Mouse (Mus musculus) kidney, postnatal 0 days (tissue): ENCODE measurements at regions not wholly inside any gene's neighbourhood (a gene's known extent, or its start where the extent isn't known, plus 50 kb on each side); places are given as distances from the start of the nearest gene placed in this dataset.

Experiments used
- ATAC-seq: fragments of 200-750 bp; cut with Nextera tagmentation; replicated peaks from 2 replicates; pipeline ENCODE4 v1.8.0; 2017; ENCODE audit warnings: low read depth, moderate number of reproducible peaks, moderate TSS enrichment, moderate library complexity; ENCODE audit not compliant: low FRiP score
- DNase-seq: peaks from one replicate; pipeline ENCODE4 v3.0.0-alpha.2; 2016; ENCODE audit warnings: low spot score
- H3K27ac ChIP-seq: fragments of 300-500 bp; sonication (generic); 2 replicates; pipeline ENCODE4 v1.5.1; 2014; ENCODE audit warnings: mild to moderate bottlenecking
- H3K27me3 ChIP-seq: fragments of 300-500 bp; sonication (generic); 2 replicates; pipeline ENCODE4 v1.6.1; 2014; ENCODE audit warnings: low read length, mixed read lengths; ENCODE audit not compliant: insufficient read depth
- H3K36me3 ChIP-seq: fragments of 300-500 bp; sonication (generic); 2 replicates; pipeline ENCODE4 v1.6.1; 2014; ENCODE audit warnings: low read length, mixed read lengths; ENCODE audit not compliant: insufficient read depth
- H3K4me1 ChIP-seq: fragments of 300-500 bp; sonication (generic); replicated peaks from 2 replicates; pipeline ENCODE4 v1.6.1; 2014; ENCODE audit warnings: antibody characterized with exemption, low read length, mixed read lengths; ENCODE audit not compliant: insufficient read depth
- H3K4me2 ChIP-seq: fragments of 300-500 bp; sonication (generic); 2 replicates; pipeline ENCODE4 v1.6.1; 2014; ENCODE audit warnings: mild to moderate bottlenecking, low read length, moderate library complexity, mixed read lengths
- H3K4me3 ChIP-seq: fragments of 300-500 bp; sonication (generic); replicated peaks from 2 replicates; pipeline ENCODE4 v1.5.1; 2014; ENCODE audit warnings: low read depth, low read length
- H3K9ac ChIP-seq: fragments of 300-500 bp; sonication (generic); 2 replicates; pipeline ENCODE4 v1.6.1; 2014; ENCODE audit warnings: low read depth, low read length
- H3K9me3 ChIP-seq: fragments of 300-500 bp; sonication (generic); replicated peaks from 2 replicates; pipeline ENCODE4 v1.6.1; 2016; ENCODE audit warnings: low read length, inconsistent platforms, mixed read lengths
- CTCF ChIP-seq: IDR thresholded peaks from 2 replicates; pipeline ENCODE4 v1.5.1; 2016; ENCODE audit warnings: antibody characterized with exemption, low read depth, mild to moderate bottlenecking, moderate library complexity
- WGBS: fragments of 180-500 bp; shearing (Covaris S2); extraction: QIAGEN DNeasy Blood & Tissue Kit; methylation state at CpG from one replicate; pipeline ENCODE4 v1.1.7; 2014; 5-methylcytosine and 5-hydroxymethylcytosine counted together

DNA sequence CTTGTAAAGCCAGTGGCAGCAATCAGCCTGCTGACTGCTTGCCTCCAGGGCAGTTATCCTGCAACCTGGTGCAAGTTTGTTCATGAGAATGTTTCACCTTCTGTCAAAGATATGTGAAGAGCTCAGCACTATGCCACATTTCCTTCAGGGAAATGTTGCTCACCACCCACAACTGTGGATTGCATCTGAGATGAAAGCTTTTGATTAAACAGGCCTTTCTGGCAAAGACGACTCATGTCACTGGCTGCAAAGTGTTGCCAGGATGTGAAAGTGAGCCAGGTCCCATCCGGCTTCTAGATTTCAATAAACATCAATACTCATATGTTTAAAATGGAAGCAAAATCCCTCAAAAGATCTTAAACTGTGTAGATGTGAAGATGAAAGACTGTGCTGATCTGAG is 2121.0 kb downstream of the Gm37988 start:
- H3K4me3 ChIP-seq: no peak overlapping the region
- no peaks in the 10 kb centered on the region for H3K27me3 ChIP-seq
- DNase-seq (no peak), ATAC-seq (no peak)
- H3K9ac ChIP-seq: no peak overlapping the region
- H3K4me1 ChIP-seq: no peaks in the 10 kb centered on the region
- no peak overlapping the region for H3K4me2 ChIP-seq
- H3K9me3 ChIP-seq: no peaks in the 10 kb centered on the region
- 65% methylated on average over 2 of the region's 2 CpGs for WGBS
- no peak overlapping the region for H3K27ac ChIP-seq
- no peak for TF ChIP-seq CTCF
- H3K36me3 ChIP-seq: no peaks in the 10 kb centered on the region

- H3K4me3 ChIP-seq: no peak overlapping the region
- WGBS: 54% methylated on average over 1 of the region's 1 CpGs
- no peaks in the 10 kb centered on the region for H3K4me1 ChIP-seq
- no peak overlapping the region for H3K4me2 ChIP-seq
- no peak for TF ChIP-seq CTCF
- DNase-seq (no peak), ATAC-seq (no peak)
- H3K27ac ChIP-seq: no peak overlapping the region
- H3K9ac ChIP-seq: no peak overlapping the region
- H3K9me3 ChIP-seq: no peaks in the 10 kb centered on the region
- H3K27me3 ChIP-seq: no peaks in the 10 kb centered on the region
- no peaks in the 10 kb centered on the region for H3K36me3 ChIP-seq
Observed at GRCm38 (mm10) chr1:6931876-6932275, 2124.2 kb downstream of the Gm37988 start.

- Histone ChIP-seq H3K9me3 (no peaks in the 10 kb centered on the region), H3K4me3 (no peak overlapping the region), H3K4me2 (no peak overlapping the region), H3K9ac (no peak overlapping the region), H3K27me3 (no peaks in the 10 kb centered on the region), H3K36me3 (no peaks in the 10 kb centered on the region), H3K27ac (no peak overlapping the region), H3K4me1 (no peaks in the 10 kb centered on the region)
- DNase-seq (no peak), ATAC-seq (no peak)
- TF ChIP-seq CTCF: no peak
- 84% methylated on average over 1 of the region's 1 CpGs for WGBS
Observed at GRCm38 (mm10) chr1:6969838-6970237, 2162.1 kb downstream of the Gm37988 start.

- ATAC-seq (no peak), DNase-seq (no peak)
- H3K9me3 ChIP-seq: no peaks in the 10 kb centered on the region
- H3K36me3 ChIP-seq: no peaks in the 10 kb centered on the region
- WGBS: 59% methylated on average over 1 of the region's 1 CpGs
- TF ChIP-seq CTCF: no peak
- H3K9ac ChIP-seq: no peak overlapping the region
- H3K27ac ChIP-seq: no peak overlapping the region
- H3K27me3 ChIP-seq: no peaks in the 10 kb centered on the region
- no peak overlapping the region for H3K4me3 ChIP-seq
- no peak overlapping the region for H3K4me2 ChIP-seq
- H3K4me1 ChIP-seq: no peaks in the 10 kb centered on the region
Observed at GRCm38 (mm10) chr1:6973749-6974327, 2166.1 kb downstream of the Gm37988 start.

- Histone ChIP-seq H3K27me3 (no peaks in the 10 kb centered on the region), H3K9ac (no peak overlapping the region), H3K36me3 (no peaks in the 10 kb centered on the region), H3K9me3 (no peaks in the 10 kb centered on the region), H3K4me2 (no peak overlapping the region), H3K4me1 (no peaks in the 10 kb centered on the region), H3K4me3 (no peak overlapping the region), H3K27ac (no peak overlapping the region)
- DNase-seq (peak; percentile 34), ATAC-seq (no peak)
- 56% methylated on average over 1 of the region's 1 CpGs for WGBS
- TF ChIP-seq CTCF: peak; percentile 38; the same call in 1 of the 2 replicates
Observed at GRCm38 (mm10) chr1:6979626-6980025, 2171.9 kb downstream of the Gm37988 start.

- WGBS: 95% methylated on average over 1 of the region's 1 CpGs
- no peak overlapping the region for H3K27ac ChIP-seq
- H3K4me2 ChIP-seq: no peak overlapping the region
- H3K4me3 ChIP-seq: no peak overlapping the region
- H3K4me1 ChIP-seq: no peaks in the 10 kb centered on the region
- DNase-seq (no peak), ATAC-seq (no peak)
- no peaks in the 10 kb centered on the region for H3K9me3 ChIP-seq
- no peaks in the 10 kb centered on the region for H3K36me3 ChIP-seq
- no peak overlapping the region for H3K9ac ChIP-seq
- no peak for TF ChIP-seq CTCF
- H3K27me3 ChIP-seq: no peaks in the 10 kb centered on the region
Observed at GRCm38 (mm10) chr1:6984226-6984625, 2176.5 kb downstream of the Gm37988 start.

GRCm38 (mm10) chr1:6997611-6998010 is 2189.9 kb downstream of the Gm37988 start:
- Histone ChIP-seq H3K27me3 (no peaks in the 10 kb centered on the region), H3K9me3 (no peaks in the 10 kb centered on the region), H3K9ac (no peak overlapping the region), H3K4me2 (no peak overlapping the region), H3K4me3 (no peak overlapping the region), H3K4me1 (no peaks in the 10 kb centered on the region), H3K36me3 (no peaks in the 10 kb centered on the region), H3K27ac (no peak overlapping the region)
- TF ChIP-seq CTCF: no peak
- ATAC-seq (no peak), DNase-seq (no peak)
